Mouse (Mus musculus) erythroblast, embryonic 14.5 days (primary cell): ENCODE results near the gene Pgghg. TPM values are rescaled to one million over a fixed set of nuclear protein-coding genes. Genes with fewer than 3 reads are reported as not detected.
"Not testable (repeated sequence)": the region's sequence is repeated elsewhere in the genome, so short reads cannot be mapped to it uniquely, and the experiment has no call there.

Source experiments
- H3K27me3 ChIP-seq: 2 replicates; pipeline ENCODE4 v1.6.1; 2012; ENCODE audit warnings: inconsistent platforms; ENCODE audit not compliant: control insufficient read depth
- H3K36me3 ChIP-seq: 2 replicates; pipeline ENCODE4 v1.6.1; 2012; ENCODE audit warnings: mild to moderate bottlenecking, inconsistent platforms; ENCODE audit not compliant: control insufficient read depth
- H3K4me1 ChIP-seq: 2 replicates; pipeline ENCODE4 v1.6.1; 2012; ENCODE audit warnings: inconsistent platforms; ENCODE audit not compliant: control insufficient read depth
- H3K4me3 ChIP-seq: replicated peaks from 2 replicates; pipeline ENCODE3; 2012; ENCODE audit warnings: moderate library complexity, mild to moderate bottlenecking, inconsistent platforms
- H3K9me3 ChIP-seq: 2 replicates; pipeline ENCODE4 v1.6.1; 2012; ENCODE audit warnings: low read length, inconsistent platforms, mixed read lengths; ENCODE audit not compliant: control insufficient read depth
- GATA1 ChIP-seq: IDR thresholded peaks from 2 replicates; pipeline ENCODE4 v1.6.1; 2012; ENCODE audit warnings: low read length, inconsistent platforms, mixed read lengths
- TAL1 ChIP-seq: IDR thresholded peaks from 3 replicates; pipeline ENCODE4 v1.6.1; 2012; ENCODE audit warnings: low read length, inconsistent platforms, mixed read lengths
- polyA plus RNA-seq: library from polyadenylated mRNA; stranded (reverse); fragments of >175 nt; gene quantifications from 2 replicates; pipeline ENCODE4 v1.2.3, GENCODE M21; 2012

The Pgghg gene
- polyA plus RNA-seq, 1 experiment = 0.32 TPM

- TF ChIP-seq GATA1 (no peak), TAL1 (no peak)
- Histone ChIP-seq H3K36me3 (no peaks in the 10 kb centered on the region), H3K4me1 (peaks cover 3% of the 10 kb centered on the region), H3K4me3 (no peak overlapping the region), H3K9me3 (no peaks in the 10 kb centered on the region), H3K27me3 (peaks cover 4% of the 10 kb centered on the region; the same call in 1 of the 2 replicates)
Observed at GRCm38 (mm10) chr7:140973396-140974165, 32.4 kb downstream of the Pgghg start.

DNA sequence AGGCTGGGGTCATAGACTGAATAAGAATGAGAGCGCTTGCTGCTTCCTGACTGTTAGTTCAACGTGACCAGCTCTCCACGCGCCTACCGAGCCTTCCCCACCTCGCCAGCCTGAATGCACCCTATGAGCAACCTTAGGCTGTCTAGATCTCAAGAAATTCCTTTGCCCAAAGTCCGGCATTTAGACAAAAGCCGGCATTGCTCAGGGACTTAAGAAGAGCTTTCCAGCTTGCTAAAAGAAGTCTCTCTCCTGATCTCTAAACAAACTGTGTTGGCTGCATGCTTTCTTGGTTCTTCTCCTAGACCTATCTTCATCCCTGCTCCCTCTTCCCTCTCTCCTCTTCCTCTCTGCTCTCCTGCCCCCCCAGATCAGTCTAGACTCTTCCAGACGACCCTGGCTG, 33.7 kb downstream of the Pgghg start:
- H3K36me3 ChIP-seq = no peaks in the 10 kb centered on the region
- no peak overlapping the region for H3K4me3 ChIP-seq
- H3K4me1 ChIP-seq = peaks cover 3% of the 10 kb centered on the region
- H3K9me3 ChIP-seq = no peaks in the 10 kb centered on the region
- no peaks in the 10 kb centered on the region for H3K27me3 ChIP-seq
- TF ChIP-seq TAL1 (no peak), GATA1 (no peak)

DNA sequence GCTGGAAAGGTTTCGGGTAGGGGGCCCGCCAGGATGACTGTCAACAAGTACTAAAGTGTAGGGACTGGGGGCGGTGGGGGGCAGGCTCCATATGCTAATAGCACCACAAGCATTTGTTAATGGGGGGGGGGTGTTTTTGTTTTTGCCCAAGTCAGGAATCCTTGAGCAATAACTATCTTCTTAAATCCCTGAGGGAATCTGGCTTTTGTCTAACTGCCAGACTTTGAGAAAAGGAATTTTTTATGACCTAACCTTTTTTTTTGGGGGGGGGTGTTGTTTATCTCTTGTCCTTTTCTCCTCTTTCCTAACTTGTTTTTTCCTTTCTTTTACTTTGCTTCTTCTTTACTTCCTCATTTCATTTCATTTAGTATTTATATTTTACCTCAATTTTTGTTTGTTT, 34.3 kb downstream of the Pgghg start:
- H3K27me3 ChIP-seq = no peaks in the 10 kb centered on the region
- H3K9me3 ChIP-seq = no peaks in the 10 kb centered on the region
- no peaks in the 10 kb centered on the region for H3K36me3 ChIP-seq
- H3K4me1 ChIP-seq = peaks cover 3% of the 10 kb centered on the region
- TF ChIP-seq TAL1 (no peak), GATA1 (no peak)
- no peak overlapping the region for H3K4me3 ChIP-seq

GRCm38 (mm10) chr7:140976720-140977119, 35.5 kb downstream of the Pgghg start:
- not testable (repeated sequence) for H3K36me3 ChIP-seq, H3K4me1 ChIP-seq, H3K4me3 ChIP-seq, H3K27me3 ChIP-seq, H3K9me3 ChIP-seq

DNA sequence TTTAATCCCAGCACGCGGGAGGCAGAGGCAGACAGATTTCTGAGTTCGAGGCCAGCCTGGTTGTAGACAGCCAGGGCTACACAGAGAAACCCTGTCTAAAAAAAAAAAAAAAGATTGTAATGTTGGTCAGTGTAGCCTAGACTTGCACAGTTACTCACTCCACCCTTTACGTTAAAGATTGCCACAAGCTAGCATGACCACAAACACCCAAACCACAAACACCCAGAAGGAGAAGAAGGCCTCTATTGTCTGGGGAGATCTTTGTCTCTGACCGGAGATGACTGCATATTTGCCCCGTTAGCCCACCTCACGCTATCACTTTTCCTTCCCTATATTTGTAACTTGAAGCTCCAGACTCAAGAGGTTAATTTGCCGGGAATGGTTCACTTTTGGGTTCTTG, 40.5 kb downstream of the Pgghg start:
- no peak for TF ChIP-seq TAL1
- TF ChIP-seq GATA1 = no peak

GRCm38 (mm10) chr7:140982971-140983370, 41.8 kb downstream of the Pgghg start:
- H3K4me1 ChIP-seq = no peaks in the 10 kb centered on the region
- no peak for TF ChIP-seq TAL1
- TF ChIP-seq GATA1 = no peak
- H3K4me3 ChIP-seq = no peak overlapping the region
- no peaks in the 10 kb centered on the region for H3K36me3 ChIP-seq
- H3K9me3 ChIP-seq = no peaks in the 10 kb centered on the region
- no peaks in the 10 kb centered on the region for H3K27me3 ChIP-seq

More for the DNA sequence above, 40.5 kb downstream of the Pgghg start:
- no peaks in the 10 kb centered on the region for H3K27me3 ChIP-seq
- no peaks in the 10 kb centered on the region for H3K36me3 ChIP-seq
- H3K9me3 ChIP-seq = no peaks in the 10 kb centered on the region
- H3K4me1 ChIP-seq = no peaks in the 10 kb centered on the region
- H3K4me3 ChIP-seq = no peak overlapping the region

DNA sequence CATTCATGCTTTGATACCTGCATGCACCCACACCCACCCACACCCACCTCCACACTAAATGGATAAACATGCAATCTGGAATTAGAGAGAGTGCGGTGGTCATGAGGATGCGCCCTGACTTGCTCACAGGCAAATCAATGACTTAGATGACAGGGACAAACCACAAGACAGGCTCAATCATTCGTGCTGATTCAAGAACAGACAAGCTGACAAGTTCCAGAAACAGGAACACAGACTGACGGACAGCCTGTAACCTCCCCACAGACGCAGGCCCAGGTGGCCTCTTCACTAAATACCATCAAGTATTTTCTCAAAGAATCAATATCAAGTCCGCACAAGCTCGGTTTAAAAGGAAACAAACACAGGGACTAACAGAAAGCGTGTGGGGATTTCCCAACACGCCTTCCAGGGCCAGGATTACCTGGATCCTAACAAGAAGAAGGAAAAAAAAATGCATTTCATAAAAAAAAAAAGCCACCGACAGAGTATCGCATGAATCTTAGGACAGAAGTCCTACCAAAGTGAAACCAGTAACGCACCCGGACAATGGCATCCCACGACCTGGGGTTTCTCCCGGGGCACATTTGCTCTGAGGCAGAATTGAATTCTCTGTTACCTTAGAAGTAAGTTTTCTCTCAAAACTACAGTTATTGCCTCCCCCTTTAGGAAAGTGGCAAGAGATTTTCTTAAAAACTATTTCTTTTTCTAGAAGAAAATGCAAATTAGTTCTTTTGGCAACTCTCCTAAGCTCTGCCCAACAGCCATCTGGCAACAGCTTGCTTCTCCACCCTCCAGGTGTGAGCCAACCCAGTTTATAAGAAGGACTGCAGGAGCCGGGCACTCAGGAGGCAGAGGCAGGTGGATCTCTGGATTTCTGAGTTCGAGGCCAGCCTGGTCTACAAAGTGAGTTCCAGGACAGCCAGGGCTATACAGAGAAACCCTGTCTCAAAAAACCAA, 46.3 kb downstream of the Pgghg start:
- H3K9me3 ChIP-seq = no peaks in the 10 kb centered on the region

GRCm38 (mm10) chr7:140989022-140989421, 47.8 kb downstream of the Pgghg start:
- TF ChIP-seq TAL1 (no peak), GATA1 (no peak)
- peaks cover 4% of the 10 kb centered on the region; the same call in 1 of the 2 replicates for H3K4me1 ChIP-seq
- H3K4me3 ChIP-seq = no peak overlapping the region
- H3K27me3 ChIP-seq = no peaks in the 10 kb centered on the region
- H3K9me3 ChIP-seq = no peaks in the 10 kb centered on the region
- H3K36me3 ChIP-seq = no peaks in the 10 kb centered on the region

More for the DNA sequence above, 46.3 kb downstream of the Pgghg start:
- no peaks in the 10 kb centered on the region for H3K36me3 ChIP-seq
- no peaks in the 10 kb centered on the region for H3K27me3 ChIP-seq
- TF ChIP-seq TAL1 (no peak), GATA1 (no peak)
- peaks cover 4% of the 10 kb centered on the region; the same call in 1 of the 2 replicates for H3K4me1 ChIP-seq
- H3K4me3 ChIP-seq = no peak overlapping the region

DNA sequence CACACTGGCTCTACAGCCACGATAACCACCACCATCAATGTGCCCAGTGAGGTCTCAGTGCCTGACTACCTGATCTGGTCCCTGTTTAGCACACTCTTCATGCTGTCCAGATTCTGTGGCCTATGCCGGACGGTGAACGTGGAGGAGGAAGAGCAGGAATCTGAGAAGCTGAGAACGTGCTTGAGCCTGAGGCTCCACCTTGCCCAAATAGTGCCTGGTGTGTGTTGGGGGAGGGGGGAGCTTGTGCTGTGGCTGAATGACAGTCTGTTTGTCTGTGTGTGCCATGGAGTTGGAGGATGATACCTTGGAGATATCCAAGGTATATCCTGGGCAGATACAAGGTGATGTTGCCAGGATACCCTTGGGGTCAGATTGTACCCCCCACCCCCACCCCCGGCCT, 49.0 kb downstream of the Pgghg start:
- no peak overlapping the region for H3K4me3 ChIP-seq
- no peaks in the 10 kb centered on the region for H3K9me3 ChIP-seq
- TF ChIP-seq GATA1 = no peak
- no peak for TF ChIP-seq TAL1
- no peaks in the 10 kb centered on the region for H3K27me3 ChIP-seq
- H3K4me1 ChIP-seq = peaks cover 4% of the 10 kb centered on the region; the same call in 1 of the 2 replicates
- no peaks in the 10 kb centered on the region for H3K36me3 ChIP-seq
